Mouse (Mus musculus): ENCODE measurements at regions not wholly inside any gene's neighbourhood (a gene's known extent, or its start where the extent isn't known, plus 50 kb on each side); places are given as distances from the start of the nearest gene placed in this dataset.

GRCm38 (mm10) chr7:135848170-135848569 lies 132.0 kb upstream of the Mki67 start:
- TF ChIP-seq TAL1 (IDR thresholded peaks at IDR 0.05; ENCODE audit: low read length): no peak
- TF ChIP-seq GATA1 (IDR thresholded peaks at IDR 0.05; ENCODE audit: low read length): no peak
